Mouse (Mus musculus) erythroid progenitor cell, adult 5-6 weeks (primary cell): Measurements from ENCODE around the gene Olfr156. TPM values are rescaled to one million over a fixed set of nuclear protein-coding genes. Genes with fewer than 3 reads are reported as not detected.
"Not testable (repeated sequence)": the region's sequence is repeated elsewhere in the genome, so short reads cannot be mapped to it uniquely, and the experiment has no call there.

ENCODE experiments used
- ATAC-seq: replicated peaks from 2 replicates; pipeline ENCODE4 v1.8.0; 2016; ENCODE audit warnings: moderate number of reproducible peaks, mild to moderate bottlenecking, moderate TSS enrichment, inconsistent platforms; ENCODE audit not compliant: poor library complexity, low FRiP score, severe bottlenecking
- total RNA-seq, 2 experiments: library from RNA; stranded (forward) in 1 of 2; stranded (reverse) in 1 of 2; fragments of 150-400 nt in 1 of 2; fragments of 186-747, 209-891 nt in 1 of 2; gene quantifications; 2 replicates each; pipeline versions ENCODE4 v1.2.3 to v1.2.4; 2015 to 2017; ENCODE audit warnings: low replicate concordance in 2 of 2

Gene Olfr156
- total RNA-seq (2015; ENCODE audit: low replicate concordance) = not detected in 2 replicates
- total RNA-seq (2017; ENCODE audit: low replicate concordance) = not detected in 2 replicates

GRCm38 (mm10) chr4:43823845-43824337 is at the start of gene Olfr156:
Gene Olfr156, minus strand, starts transcription at chr4:43823895.
- ATAC-seq = no peak

- no peak for ATAC-seq
Measured at GRCm38 (mm10) chr4:43869821-43870220, 46.1 kb upstream of the Olfr156 start.

- ATAC-seq = no peak
Measured at GRCm38 (mm10) chr4:43863298-43863697, 39.6 kb upstream of the Olfr156 start.

- ATAC-seq = 0 out of 2 replicates have a peak, but pooled peaks have one; percentile 34
Measured at GRCm38 (mm10) chr4:43860744-43861519, 37.2 kb upstream of the Olfr156 start.

GRCm38 (mm10) chr4:43859886-43860285 is 36.2 kb upstream of the Olfr156 start:
- no peak for ATAC-seq

GRCm38 (mm10) chr4:43854101-43854500 is 30.4 kb upstream of the Olfr156 start:
- ATAC-seq = no peak

GRCm38 (mm10) chr4:43851265-43851664 is 27.6 kb upstream of the Olfr156 start, which contains the start of gene Olfr155:
Gene Olfr155, plus strand, starts transcription at chr4:43851565.
- ATAC-seq = no peak

GRCm38 (mm10) chr4:43840101-43840500 is 16.4 kb upstream of the Olfr156 start, which contains the start of gene Olfr157:
Gene Olfr157, minus strand, starts transcription at chr4:43840201.
- no peak for ATAC-seq

- ATAC-seq = no peak
Measured at GRCm38 (mm10) chr4:43838326-43838725, 14.6 kb upstream of the Olfr156 start.

- no peak for ATAC-seq
Measured at GRCm38 (mm10) chr4:43834749-43835148, 11.1 kb upstream of the Olfr156 start.

- no peak for ATAC-seq
Measured at GRCm38 (mm10) chr4:43833752-43834151, 10.1 kb upstream of the Olfr156 start.

- ATAC-seq = no peak
Measured at GRCm38 (mm10) chr4:43832031-43832430, 8.3 kb upstream of the Olfr156 start.

- ATAC-seq = no peak
Measured at GRCm38 (mm10) chr4:43828806-43829205, 5.1 kb upstream of the Olfr156 start.

- no peak for ATAC-seq
Measured at GRCm38 (mm10) chr4:43822896-43823550, 672 bp downstream of the Olfr156 start.

- no peak for ATAC-seq
Measured at GRCm38 (mm10) chr4:43798936-43799335, 24.8 kb downstream of the Olfr156 start.

GRCm38 (mm10) chr4:43795844-43796243 is 27.9 kb downstream of the Olfr156 start:
- not testable (repeated sequence) for ATAC-seq

- ATAC-seq = no peak
Measured at GRCm38 (mm10) chr4:43795296-43795695, 28.4 kb downstream of the Olfr156 start.

- no peak for ATAC-seq
Measured at GRCm38 (mm10) chr4:43772304-43772703, 51.4 kb downstream of the Olfr156 start.

GRCm38 (mm10) chr4:43771626-43772025 is 52.1 kb downstream of the Olfr156 start:
- no peak for ATAC-seq

GRCm38 (mm10) chr4:43770909-43771308 is 52.8 kb downstream of the Olfr156 start, which contains the start of gene Olfr159:
Gene Olfr159, minus strand, starts transcription at chr4:43771009.
- no peak for ATAC-seq
